Mouse (Mus musculus) urinary bladder, postnatal 36 days (tissue): ENCODE results near the gene Zc3hav1.
"Not testable (repeated sequence)": the region's sequence is repeated elsewhere in the genome, so short reads cannot be mapped to it uniquely, and the experiment has no call there.

Experiments
- DNase-seq, 2 experiments: peaks; one replicate each; pipeline ENCODE4 v3.0.0; 2022; ENCODE audit warnings: low spot score in 2 of 2, mixed read lengths in 1 of 2

The Zc3hav1 gene

GRCm38 (mm10) chr6:38353811-38354722 is at the start of gene Zc3hav1:
Gene Zc3hav1, minus strand, starts transcription at chr6:38354603.
- peak; percentile 82 to 85 for DNase-seq

- no peak for DNase-seq
Observed at GRCm38 (mm10) chr6:38389671-38390070, 35.3 kb upstream of the Zc3hav1 start.

DNA sequence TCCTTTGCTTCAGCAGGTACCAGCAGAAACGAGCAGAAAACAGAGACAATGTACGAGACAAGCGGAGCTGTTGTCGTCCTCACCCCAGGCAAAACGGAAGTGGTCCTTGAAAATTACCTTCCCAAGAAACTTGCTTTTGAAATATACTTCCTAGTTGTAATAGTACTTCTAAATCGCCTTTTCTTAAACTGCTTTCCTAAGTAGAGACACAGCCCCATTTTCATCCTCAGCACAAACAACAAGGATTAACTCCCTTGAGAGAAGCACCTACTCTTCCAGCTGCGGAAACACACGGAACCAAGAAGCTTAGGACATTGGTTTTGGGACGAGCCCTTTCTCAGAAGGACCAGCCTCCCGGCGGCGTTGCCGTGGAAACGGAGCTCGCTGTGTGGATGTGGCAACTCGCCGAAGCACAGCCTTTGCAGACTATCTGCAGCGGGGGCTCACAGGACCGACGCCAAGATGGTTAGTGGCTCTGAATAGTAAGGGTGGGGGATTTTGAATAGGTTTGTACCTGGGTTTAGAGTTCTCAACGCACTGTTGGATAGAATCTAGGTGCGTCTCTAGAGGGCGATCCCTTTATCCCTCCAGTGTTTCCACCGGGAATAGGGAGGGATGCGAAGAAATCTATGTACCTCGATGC is 26.8 kb upstream of the Zc3hav1 start, which contains the start of gene Ttc26:
Gene Ttc26 (plus strand): TSS at position 341 of the 643 bp plus-strand sequence.
- DNase-seq = peak; percentile 75 to 80

GRCm38 (mm10) chr6:38380764-38381128 is 26.3 kb upstream of the Zc3hav1 start:
- no peak for DNase-seq

DNA sequence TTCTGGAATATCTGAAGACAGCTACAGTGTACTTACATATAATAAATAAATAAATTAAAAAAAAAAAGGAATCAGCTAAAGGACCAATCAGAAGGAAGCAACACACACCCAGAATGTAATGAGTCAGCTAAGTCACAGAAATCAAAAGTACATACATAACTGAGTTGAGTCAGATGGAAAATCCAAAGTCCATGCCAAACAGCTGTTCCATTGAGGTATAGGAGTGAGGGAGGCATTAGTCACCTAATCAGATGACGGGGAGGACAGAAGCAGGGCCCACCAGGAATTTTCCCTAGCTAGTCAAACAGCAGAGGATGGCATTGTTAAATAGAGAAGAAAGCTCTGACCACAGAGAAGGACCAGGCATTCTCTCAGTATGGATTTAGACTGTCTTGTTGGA is 19.9 kb upstream of the Zc3hav1 start:
- DNase-seq = no peak

GRCm38 (mm10) chr6:38369945-38370344 is 15.5 kb upstream of the Zc3hav1 start:
- DNase-seq = no peak

DNA sequence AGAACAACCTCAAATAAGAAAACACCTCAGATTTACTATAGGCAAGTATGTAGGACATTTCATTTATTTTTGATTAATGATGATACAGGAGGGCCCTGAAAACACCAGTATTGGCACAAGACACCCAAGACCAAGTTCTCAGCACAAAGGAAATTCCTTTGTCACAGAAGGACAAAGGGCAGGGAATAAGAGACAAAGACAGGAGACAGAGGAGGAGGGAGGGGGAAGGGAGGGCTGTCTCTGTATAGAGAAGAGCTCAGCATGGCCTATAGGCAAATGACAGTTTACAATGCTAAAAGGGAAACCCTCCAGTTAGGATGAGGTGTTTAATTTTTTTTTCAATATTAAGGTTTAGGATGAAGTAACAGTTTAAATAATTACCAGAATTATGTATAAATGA is 9.7 kb upstream of the Zc3hav1 start:
- no peak for DNase-seq

DNA sequence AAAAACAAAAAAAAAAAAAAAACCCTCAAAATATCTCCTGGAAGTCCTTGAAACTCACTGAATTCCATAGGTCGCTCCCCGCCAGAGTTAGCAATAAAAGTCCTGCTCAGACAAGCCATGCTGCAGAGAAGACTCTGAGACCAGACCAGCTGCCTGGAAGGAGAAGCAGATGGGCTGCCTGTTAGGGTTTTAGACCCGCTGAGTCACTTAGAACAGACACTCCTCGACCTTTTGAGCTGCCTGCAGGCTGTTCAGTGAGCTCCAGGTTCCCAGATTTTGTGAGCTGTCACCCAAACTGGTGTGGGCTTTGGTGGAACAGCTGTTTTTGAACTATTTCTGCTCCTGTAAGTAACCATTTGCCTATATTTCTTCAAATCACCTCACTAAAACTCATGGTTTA is 9.0 kb upstream of the Zc3hav1 start:
- DNase-seq = no peak

- DNase-seq = no peak
Observed at GRCm38 (mm10) chr6:38361937-38362336, 7.5 kb upstream of the Zc3hav1 start.

DNA sequence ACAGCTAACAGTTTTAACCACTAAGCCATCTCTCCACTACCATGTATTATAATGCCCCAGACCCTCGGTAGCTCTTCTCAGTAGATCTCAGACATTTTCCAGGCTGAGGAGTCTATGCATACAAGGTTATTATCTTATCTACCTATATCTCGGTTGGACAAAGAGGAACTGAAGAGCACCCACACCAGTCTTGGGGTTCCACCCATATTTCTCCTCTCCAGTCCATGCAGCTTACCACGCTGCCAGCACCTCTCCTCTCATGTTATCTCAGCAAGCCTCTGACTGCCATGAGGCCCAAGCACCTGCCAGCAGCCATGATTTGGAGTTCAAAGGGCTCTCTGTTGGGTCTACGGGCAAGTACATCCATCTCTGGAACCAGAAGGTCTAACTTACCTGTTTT is 6.7 kb upstream of the Zc3hav1 start:
- no peak for DNase-seq

GRCm38 (mm10) chr6:38359736-38360499 is 5.5 kb upstream of the Zc3hav1 start:
- no peak for DNase-seq

DNA sequence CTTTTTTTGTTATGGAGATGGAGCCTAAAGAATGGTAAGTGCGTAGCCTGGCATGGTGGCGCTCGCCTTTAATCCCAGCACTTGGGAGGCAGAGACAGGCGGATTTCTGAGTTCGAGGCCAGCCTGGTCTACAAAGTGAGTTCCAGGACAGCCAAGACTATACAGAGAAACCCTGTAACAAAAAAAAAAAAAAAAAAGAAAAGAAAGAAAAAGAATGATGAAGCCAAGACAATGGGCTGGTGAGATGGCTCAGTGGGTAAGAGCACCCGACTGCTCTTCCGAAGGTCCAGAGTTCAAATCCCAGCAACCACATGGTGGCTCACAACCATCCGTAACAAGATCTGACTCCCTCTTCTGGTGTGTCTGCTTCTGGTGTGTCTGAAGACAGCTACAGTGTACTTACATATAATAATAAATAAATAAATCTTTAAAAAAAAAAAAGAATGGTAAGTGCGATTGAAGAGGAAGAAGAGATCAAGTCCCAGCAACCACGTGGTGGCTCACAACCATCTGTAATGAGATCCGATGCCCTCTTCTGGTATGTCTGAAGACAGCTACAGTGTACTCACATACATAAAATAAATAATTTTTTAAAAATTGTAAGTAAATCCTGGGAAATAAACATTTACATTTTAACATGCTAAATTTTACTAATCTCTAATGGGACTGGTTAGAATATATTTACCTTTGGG is 4.8 kb upstream of the Zc3hav1 start:
- DNase-seq = not testable (repeated sequence)

- no peak for DNase-seq
Observed at GRCm38 (mm10) chr6:38358253-38359027, 4.0 kb upstream of the Zc3hav1 start.

DNA sequence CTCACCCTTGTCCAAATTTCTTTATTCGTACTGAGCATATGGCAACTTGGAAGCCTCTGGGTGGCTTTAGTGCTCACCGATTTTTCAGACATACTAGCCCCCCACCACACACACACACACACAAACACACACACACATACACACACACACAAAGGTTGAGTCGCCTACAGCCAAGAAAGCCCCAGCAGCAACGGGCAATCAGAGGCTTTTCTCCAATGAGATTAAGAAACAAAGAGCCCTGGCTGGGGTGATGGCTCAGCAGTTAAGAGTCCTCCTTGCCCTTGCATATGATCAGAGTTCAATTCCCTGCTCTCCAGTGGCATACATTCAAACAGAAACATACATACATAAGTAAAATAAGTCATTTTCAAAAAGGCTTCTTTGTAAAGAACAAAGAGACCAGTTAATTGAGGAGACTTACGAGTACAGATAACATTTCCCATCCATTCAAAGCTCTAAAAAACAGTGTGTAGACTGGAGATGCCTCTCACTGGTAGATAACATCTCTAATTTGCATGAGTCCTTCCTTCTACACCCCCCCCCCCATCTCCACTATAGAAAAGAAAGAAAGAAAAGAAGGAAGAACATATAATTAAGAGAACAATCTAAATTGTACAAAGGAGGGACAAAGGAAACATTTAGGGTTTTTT is 3.3 kb upstream of the Zc3hav1 start:
- no peak for DNase-seq

GRCm38 (mm10) chr6:38356661-38357433 is 2.4 kb upstream of the Zc3hav1 start:
- DNase-seq = not testable (repeated sequence)

GRCm38 (mm10) chr6:38355862-38356261 is 1.5 kb upstream of the Zc3hav1 start:
- peak in 1 of 2 experiments; percentile 28 for DNase-seq

GRCm38 (mm10) chr6:38355354-38355823 is 986 bp upstream of the Zc3hav1 start:
- no peak for DNase-seq

DNA sequence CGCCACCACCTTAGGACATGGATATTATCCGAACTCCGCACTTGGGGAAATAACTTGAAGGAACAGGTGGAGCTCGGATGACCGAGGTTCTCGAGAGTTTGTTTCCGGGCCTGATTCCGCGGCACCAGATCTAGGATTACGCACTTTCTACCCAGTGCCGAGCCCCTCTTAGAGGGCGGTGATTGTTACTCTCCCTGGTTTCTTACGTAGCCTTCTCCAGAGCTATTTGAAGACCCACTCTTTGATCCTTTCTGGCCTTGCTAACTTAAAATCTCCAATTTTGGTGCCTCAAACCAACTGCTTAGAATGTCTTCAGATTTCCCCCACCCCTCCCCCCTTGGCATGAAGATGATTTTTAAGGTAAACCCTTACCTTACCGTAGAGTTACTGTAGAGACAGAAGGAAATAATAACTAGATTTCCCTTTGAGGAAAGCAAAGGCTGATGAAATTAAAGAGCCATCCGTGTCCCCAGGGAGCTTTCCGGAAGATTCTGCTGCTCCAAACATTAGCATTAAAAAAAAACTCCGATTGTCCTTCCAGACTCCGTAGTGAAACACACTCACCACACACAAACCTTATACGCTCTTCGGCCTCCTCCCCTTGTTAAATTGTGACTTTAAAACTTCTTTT is 435 bp upstream of the Zc3hav1 start:
- no peak for DNase-seq

DNA sequence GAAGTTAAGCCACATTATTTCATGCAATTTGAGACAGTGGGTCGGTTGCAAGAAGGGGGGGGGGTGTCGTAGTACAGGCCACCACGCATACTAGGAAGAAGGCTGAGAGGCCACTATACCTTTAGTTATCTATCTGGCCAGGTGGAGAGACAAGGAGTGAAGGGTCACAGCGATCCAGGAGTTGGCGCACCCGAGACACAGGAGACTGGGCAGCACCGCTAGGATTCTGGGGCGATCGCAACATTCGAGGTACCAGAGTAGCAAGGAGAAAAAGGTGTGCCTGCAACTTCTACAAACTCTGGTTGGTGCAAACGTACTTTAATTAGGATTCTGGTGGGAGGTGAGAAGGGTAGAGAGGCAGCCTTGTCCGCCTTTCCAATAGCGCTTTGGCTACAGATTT is 1.2 kb downstream of the Zc3hav1 start:
- no peak for DNase-seq
